Mouse (Mus musculus) bone marrow, adult 2 months (tissue): ENCODE measurements at regions not wholly inside any gene's neighbourhood (a gene's known extent, or its start where the extent isn't known, plus 50 kb on each side); places are given as distances from the start of the nearest gene placed in this dataset.

Experiments used
- CTCF ChIP-seq: fragments of 200-500 bp; IDR thresholded peaks from 2 replicates; pipeline ENCODE4 v1.5.1; 2011; ENCODE audit warnings: low read length, control low read depth; ENCODE audit not compliant: control insufficient read depth, insufficient read depth
- POLR2A ChIP-seq: fragments of 200-500 bp; IDR thresholded peaks from 2 replicates; pipeline ENCODE4 v1.6.1; 2011; ENCODE audit warnings: low read depth, mild to moderate bottlenecking, control low read depth, low read length, borderline replicate concordance; ENCODE audit not compliant: control insufficient read depth

- TF ChIP-seq CTCF: no peak
- no peak for TF ChIP-seq POLR2A
Observed at GRCm38 (mm10) chr9:83284097-83284496, 137.6 kb upstream of the Hmgn3 start.
